Mouse (Mus musculus) left cerebral cortex, postnatal 25 days (tissue): Measurements from ENCODE around the gene Ubtd1. TPM values are rescaled to one million over a fixed set of nuclear protein-coding genes. Genes with fewer than 3 reads are reported as not detected.

ENCODE experiments used
- DNase-seq, 2 experiments: peaks; one replicate each; pipeline ENCODE4 v3.0.0; 2022; ENCODE audit warnings: low spot score in 2 of 2, mixed read lengths in 1 of 2
- intact Hi-C: fragments of 180-260 bp; cut with DNase I; formaldehyde crosslinking; loops from one replicate; pipeline ENCODE4 v1.15.1; 2025
- total RNA-seq, 2 experiments: library from RNA; stranded (reverse); gene quantifications; 2 replicates each; pipeline ENCODE4 v1.2.3; 2021

Ubtd1 gene
- total RNA-seq, 2 experiments from 2014 or later = 10.7 to 13.6 TPM

- intact Hi-C loops = no loop called here
- peak in 1 of 2 experiments; percentile 38 for DNase-seq
Observed at GRCm38 (mm10) chr19:41991926-41992477, 10.4 kb downstream of the Ubtd1 start.

- DNase-seq = no peak
- intact Hi-C loops = no loop called here
Observed at GRCm38 (mm10) chr19:41992971-41993370, 11.4 kb downstream of the Ubtd1 start.

- intact Hi-C loops = no loop called here
- DNase-seq = peak; percentile 76 to 90
Observed at GRCm38 (mm10) chr19:41993484-41993883, 11.9 kb downstream of the Ubtd1 start.

- intact Hi-C loops = no loop called here
- no peak for DNase-seq
Observed at GRCm38 (mm10) chr19:41994023-41994422, 12.5 kb downstream of the Ubtd1 start.

- no peak for DNase-seq
- intact Hi-C loops = no loop called here
Observed at GRCm38 (mm10) chr19:41995483-41995882, 13.9 kb downstream of the Ubtd1 start.

GRCm38 (mm10) chr19:41997090-41997489, 15.5 kb downstream of the Ubtd1 start:
- intact Hi-C loops = no loop called here
- no peak for DNase-seq

- DNase-seq = no peak
- intact Hi-C loops = no loop called here
Observed at GRCm38 (mm10) chr19:41998770-41999548, 17.4 kb downstream of the Ubtd1 start.

- no peak for DNase-seq
- intact Hi-C loops = no loop called here
Observed at GRCm38 (mm10) chr19:41999688-42000283, 18.2 kb downstream of the Ubtd1 start.

GRCm38 (mm10) chr19:42000446-42000958, 18.9 kb downstream of the Ubtd1 start:
- intact Hi-C loops = no loop called here
- DNase-seq = no peak

- intact Hi-C loops = no loop called here
- DNase-seq = no peak
Observed at GRCm38 (mm10) chr19:42001253-42001980, 19.9 kb downstream of the Ubtd1 start.

GRCm38 (mm10) chr19:42004258-42004657, 22.7 kb downstream of the Ubtd1 start:
- intact Hi-C loops = no loop called here
- DNase-seq = no peak

GRCm38 (mm10) chr19:42005616-42006015, 24.1 kb downstream of the Ubtd1 start:
- DNase-seq = no peak
- intact Hi-C loops = no loop called here

GRCm38 (mm10) chr19:42006568-42006967, 25.0 kb downstream of the Ubtd1 start:
- intact Hi-C loops = no loop called here
- DNase-seq = no peak

- DNase-seq = no peak
- intact Hi-C loops = no loop called here
Observed at GRCm38 (mm10) chr19:42008586-42008985, 27.0 kb downstream of the Ubtd1 start.

GRCm38 (mm10) chr19:42009067-42009466, 27.5 kb downstream of the Ubtd1 start:
- intact Hi-C loops = no loop called here

GRCm38 (mm10) chr19:42010436-42010835, 28.9 kb downstream of the Ubtd1 start:
- intact Hi-C loops = no loop called here
- no peak for DNase-seq

More at GRCm38 (mm10) chr19:42009067-42009466, 27.5 kb downstream of the Ubtd1 start:
- no peak for DNase-seq

GRCm38 (mm10) chr19:42011123-42011522, 29.6 kb downstream of the Ubtd1 start:
- no peak for DNase-seq
- intact Hi-C loops = no loop called here

GRCm38 (mm10) chr19:42014231-42014825, 32.8 kb downstream of the Ubtd1 start:
- no peak for DNase-seq
- intact Hi-C loops = no loop called here

- DNase-seq = no peak
- intact Hi-C loops = no loop called here
Observed at GRCm38 (mm10) chr19:42015001-42015400, 33.4 kb downstream of the Ubtd1 start.

- intact Hi-C loops = loop anchor here (2.0 kb wide), 1 partner anchor 35 kb away; the partner anchor contains the start of genes Mms19 and Ubtd1
- DNase-seq = no peak
Observed at GRCm38 (mm10) chr19:42016251-42016650, 34.7 kb downstream of the Ubtd1 start.
